Mouse (Mus musculus) bone marrow, adult 2 months (tissue): ENCODE data around the gene Arglu1.

Experiments used
- CTCF ChIP-seq: fragments of 200-500 bp; IDR thresholded peaks from 2 replicates; pipeline ENCODE4 v1.5.1; 2011; ENCODE audit warnings: low read length, control low read depth; ENCODE audit not compliant: control insufficient read depth, insufficient read depth
- POLR2A ChIP-seq: fragments of 200-500 bp; IDR thresholded peaks from 2 replicates; pipeline ENCODE4 v1.6.1; 2011; ENCODE audit warnings: low read depth, mild to moderate bottlenecking, control low read depth, low read length, borderline replicate concordance; ENCODE audit not compliant: control insufficient read depth

DNA sequence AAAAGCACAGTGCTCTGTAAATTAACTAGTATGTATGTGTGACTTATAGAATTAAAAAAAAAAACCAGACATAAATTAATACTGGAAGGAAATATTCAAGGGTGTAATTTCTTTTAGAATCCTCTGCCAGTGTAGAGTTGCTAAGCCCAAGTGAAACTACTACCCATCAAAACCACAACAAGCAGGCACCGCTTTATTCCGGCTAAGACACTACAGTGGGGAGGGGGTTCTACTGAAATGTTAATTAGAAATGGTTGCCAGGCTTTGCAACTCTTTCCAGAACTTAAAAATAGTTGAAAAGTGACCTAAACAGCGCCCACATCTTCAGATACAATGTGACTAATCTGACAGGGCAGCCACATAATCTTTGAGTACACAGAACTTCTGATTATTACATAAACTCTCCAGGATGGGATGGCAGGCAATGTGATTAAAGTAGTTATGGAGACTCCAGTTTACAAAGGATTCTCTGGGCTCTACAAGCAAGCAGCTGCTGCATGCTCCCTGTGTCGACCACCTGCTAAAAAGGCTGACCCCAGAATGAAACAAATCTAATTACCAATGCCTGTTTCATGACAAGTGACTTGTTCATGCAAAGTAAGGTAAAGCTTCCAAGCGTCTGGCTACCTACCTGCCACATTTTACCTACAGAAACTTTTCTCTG is 32.5 kb downstream of the Arglu1 start:
- TF ChIP-seq CTCF (no peak), POLR2A (no peak)
